Mouse (Mus musculus) midbrain, postnatal 0 days (tissue): ENCODE results near the gene Trio. TPM values are rescaled to one million over a fixed set of nuclear protein-coding genes. Genes with fewer than 3 reads are reported as not detected.
A peak's percentile ranks its signal among the peaks of the same experiment; 100 is the strongest.

ENCODE experiments used
- ATAC-seq: fragments of 200-750 bp; cut with Nextera tagmentation; 2 replicates; pipeline ENCODE4 v1.8.0; 2017; ENCODE audit warnings: moderate number of reproducible peaks, mild to moderate bottlenecking, moderate TSS enrichment, moderate library complexity; ENCODE audit not compliant: low FRiP score
- DNase-seq: peaks from one replicate; pipeline ENCODE4 v3.0.0-alpha.2; 2015; ENCODE audit warnings: low spot score
- H3K27ac ChIP-seq: fragments of 300-500 bp; sonication (generic); 2 replicates; pipeline ENCODE4 v1.5.1; 2014; ENCODE audit warnings: low read depth, mild to moderate bottlenecking, low read length, mixed read lengths
- H3K27me3 ChIP-seq: fragments of 300-500 bp; sonication (generic); 2 replicates; pipeline ENCODE4 v1.6.1; 2014; ENCODE audit warnings: low read length, control low read depth, mixed read lengths; ENCODE audit not compliant: insufficient read depth
- H3K36me3 ChIP-seq: fragments of 300-500 bp; sonication (generic); 2 replicates; pipeline ENCODE4 v1.6.1; 2014; ENCODE audit warnings: low read length, control low read depth, mixed read lengths; ENCODE audit not compliant: insufficient read depth
- H3K4me1 ChIP-seq: fragments of 300-500 bp; sonication (generic); 2 replicates; pipeline ENCODE4 v1.6.1; 2014; ENCODE audit warnings: mild to moderate bottlenecking, control low read depth, antibody characterized with exemption, low read length, mixed read lengths; ENCODE audit not compliant: insufficient read depth
- H3K4me2 ChIP-seq: fragments of 300-500 bp; sonication (generic); 2 replicates; pipeline ENCODE4 v1.6.1; 2014; ENCODE audit warnings: low read depth, mild to moderate bottlenecking, low read length, mixed read lengths; ENCODE audit not compliant: poor library complexity, severe bottlenecking
- H3K4me3 ChIP-seq: fragments of 300-500 bp; sonication (generic); 2 replicates; pipeline ENCODE4 v1.5.1; 2014; ENCODE audit warnings: low read depth, mild to moderate bottlenecking, low read length, moderate library complexity
- H3K9ac ChIP-seq: fragments of 300-500 bp; sonication (generic); replicated peaks from 2 replicates; pipeline ENCODE4 v1.6.1; 2014; ENCODE audit warnings: mild to moderate bottlenecking, low read length, moderate library complexity, mixed read lengths; ENCODE audit not compliant: poor library complexity, severe bottlenecking
- H3K9me3 ChIP-seq: fragments of 300-500 bp; sonication (generic); 2 replicates; pipeline ENCODE4 v1.6.1; 2016; ENCODE audit warnings: low read length, control low read depth
- CTCF ChIP-seq: IDR thresholded peaks from 2 replicates; pipeline ENCODE4 v1.5.1; 2016; ENCODE audit warnings: antibody characterized with exemption, mild to moderate bottlenecking
- WGBS: fragments of 180-500 bp; shearing (Covaris S2); extraction: QIAGEN DNeasy Blood & Tissue Kit; methylation state at CpG from one replicate; pipeline ENCODE4 v1.1.7; 2014; 5-methylcytosine and 5-hydroxymethylcytosine counted together
- polyA plus RNA-seq: library from polyadenylated mRNA; unstranded; fragments of >200 nt; fragmentation: Nextera tagmentation; extraction: Ambion mirVana; gene quantifications from 2 replicates; pipeline ENCODE4 v1.2.1, GENCODE M21; 2015
- total RNA-seq: library from RNA; depleted of rRNA; stranded (reverse); fragments of >200 nt; gene quantifications from 2 replicates; pipeline ENCODE4 v1.2.3, GENCODE M21; 2014

Gene Trio
- total and polyA plus RNA-seq, 2 experiments from 2014 or later: 23.3 to 213 TPM

DNA sequence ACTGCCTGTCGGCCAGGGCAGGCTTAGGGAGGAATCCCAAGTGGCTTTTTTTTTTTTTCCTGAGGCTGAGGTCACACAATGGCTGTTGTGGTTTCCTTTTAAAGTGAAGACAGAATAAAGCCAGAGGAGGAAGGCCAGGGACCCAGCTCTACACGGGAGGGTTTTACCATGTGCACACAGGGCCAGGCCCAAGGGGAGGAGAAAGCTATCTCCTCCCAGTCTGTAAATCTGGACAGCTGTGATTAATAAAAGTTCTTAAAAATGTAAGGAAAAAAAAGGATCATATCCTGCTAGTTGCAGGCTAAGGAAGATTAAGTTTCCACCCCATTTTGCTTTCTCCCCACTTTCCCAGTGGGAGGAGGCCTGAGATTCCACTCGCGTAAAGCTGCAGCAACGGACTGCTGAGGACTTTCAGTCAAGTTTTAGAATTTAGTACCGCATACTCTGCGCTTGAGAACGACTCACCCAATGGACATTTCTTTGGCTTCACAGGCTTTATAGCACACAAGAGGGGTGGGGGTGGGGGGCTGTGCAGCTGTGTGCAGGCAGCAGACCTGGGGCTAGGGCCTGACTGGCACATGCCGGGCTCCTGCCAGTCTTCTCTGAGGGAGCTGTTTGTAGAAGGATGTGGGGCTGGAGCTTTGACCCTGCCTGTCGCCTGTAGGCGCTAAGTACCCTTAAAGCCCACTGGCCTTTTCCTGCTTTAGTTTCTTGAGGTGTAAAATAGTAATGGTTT, 248.0 kb downstream of the Trio start:
- no peak for TF ChIP-seq CTCF
- Histone ChIP-seq H3K27me3 (no peaks in the 10 kb centered on the region), H3K9me3 (no peaks in the 10 kb centered on the region), H3K9ac (no peak overlapping the region), H3K4me2 (no peak overlapping the region), H3K27ac (no peak overlapping the region), H3K36me3 (peaks cover 12% of the 10 kb centered on the region), H3K4me3 (no peak overlapping the region), H3K4me1 (peaks cover 25% of the 10 kb centered on the region)
- DNase-seq: no peak
- ATAC-seq: no peak
- 33% methylated on average over 11 of the region's 11 CpGs for WGBS

DNA sequence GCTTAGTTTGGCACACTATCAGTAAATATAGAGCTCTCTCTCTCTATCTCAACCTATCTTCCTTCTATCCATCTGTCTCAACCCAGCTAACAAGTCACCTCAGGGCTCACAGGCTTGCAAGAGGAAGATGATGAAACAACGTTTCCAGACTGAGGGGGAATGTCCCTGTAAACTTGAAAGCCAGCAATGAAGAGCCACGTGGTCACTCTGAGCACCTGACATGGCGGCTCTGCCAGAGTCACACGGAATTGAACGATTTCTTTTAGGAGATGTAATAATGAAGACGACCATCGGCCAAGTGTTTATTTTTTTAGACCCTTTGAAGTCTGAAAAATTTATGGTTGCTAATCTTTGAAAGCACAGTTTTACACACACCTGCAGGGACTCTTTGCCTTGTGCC, 251.2 kb downstream of the Trio start:
- no peak overlapping the region for H3K9ac ChIP-seq
- H3K4me2 ChIP-seq: no peak overlapping the region
- no peak overlapping the region for H3K4me3 ChIP-seq
- no peak for TF ChIP-seq CTCF
- no peaks in the 10 kb centered on the region for H3K27me3 ChIP-seq
- no peaks in the 10 kb centered on the region for H3K9me3 ChIP-seq
- DNase-seq: no peak
- H3K27ac ChIP-seq: no peak overlapping the region
- H3K36me3 ChIP-seq: peaks cover 24% of the 10 kb centered on the region
- 74% methylated on average over 7 of the region's 7 CpGs for WGBS
- H3K4me1 ChIP-seq: peaks cover 14% of the 10 kb centered on the region; the same call in 1 of the 2 replicates
- ATAC-seq: no peak

DNA sequence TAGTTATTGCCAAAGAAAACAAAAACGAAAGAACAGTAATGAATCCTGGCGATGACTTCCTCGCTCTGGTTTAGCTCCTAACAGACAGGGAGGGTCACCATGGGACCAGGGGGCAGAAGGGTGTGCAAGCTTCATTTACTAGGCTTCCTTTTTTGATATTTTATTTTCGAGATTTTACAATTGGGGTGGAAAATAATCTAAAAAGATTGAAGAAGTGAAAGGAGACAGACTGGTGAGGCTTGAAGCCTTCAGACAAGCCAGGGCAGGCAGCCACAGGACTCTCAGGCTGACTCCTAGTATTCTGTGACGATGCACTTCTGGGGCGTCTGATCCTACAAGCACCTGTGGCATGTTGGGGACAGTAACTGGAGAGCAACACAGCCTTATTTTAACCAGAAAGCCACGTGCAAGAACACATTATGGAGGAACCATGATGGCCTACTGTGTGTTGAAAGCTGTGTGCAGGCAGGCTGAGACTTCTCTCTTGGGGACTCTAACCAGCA, 253.5 kb downstream of the Trio start:
- peaks cover 42% of the 10 kb centered on the region for H3K36me3 ChIP-seq
- ATAC-seq (no peak), DNase-seq (no peak)
- WGBS: 87% methylated on average over 7 of the region's 7 CpGs
- H3K4me3 ChIP-seq: no peak overlapping the region
- no peaks in the 10 kb centered on the region for H3K27me3 ChIP-seq
- no peak for TF ChIP-seq CTCF
- H3K4me2 ChIP-seq: no peak overlapping the region
- no peak overlapping the region for H3K9ac ChIP-seq
- H3K9me3 ChIP-seq: no peaks in the 10 kb centered on the region
- H3K27ac ChIP-seq: no peak overlapping the region
- H3K4me1 ChIP-seq: no peaks in the 10 kb centered on the region; the same call in 1 of the 2 replicates

DNA sequence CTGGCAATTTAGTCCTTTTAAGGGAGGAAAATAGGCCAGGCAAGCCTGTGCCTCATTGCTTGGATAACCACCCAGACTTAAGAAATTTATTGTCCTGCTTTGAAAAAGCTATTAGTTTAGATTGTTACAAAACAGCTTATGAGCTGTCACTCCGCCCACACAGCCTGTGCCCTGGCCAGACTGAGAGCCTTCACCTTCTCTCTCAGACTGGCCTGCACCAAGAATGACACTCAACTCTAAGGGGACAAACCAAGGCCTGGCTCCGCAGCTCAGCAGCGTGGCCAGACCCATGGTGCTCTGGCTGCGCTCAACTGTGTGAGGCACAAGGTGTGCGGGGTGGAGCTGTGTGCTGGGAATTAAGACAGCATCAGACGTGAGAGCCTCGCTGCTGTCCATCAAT, 254.1 kb downstream of the Trio start:
- no peaks in the 10 kb centered on the region for H3K9me3 ChIP-seq
- no peak overlapping the region for H3K4me2 ChIP-seq
- ATAC-seq (no peak), DNase-seq (no peak)
- H3K4me1 ChIP-seq: no peaks in the 10 kb centered on the region
- H3K27me3 ChIP-seq: no peaks in the 10 kb centered on the region
- no peak overlapping the region for H3K27ac ChIP-seq
- H3K4me3 ChIP-seq: no peak overlapping the region
- WGBS: 93% methylated on average over 7 of the region's 7 CpGs
- peaks cover 45% of the 10 kb centered on the region for H3K36me3 ChIP-seq
- H3K9ac ChIP-seq: no peak overlapping the region
- TF ChIP-seq CTCF: no peak

DNA sequence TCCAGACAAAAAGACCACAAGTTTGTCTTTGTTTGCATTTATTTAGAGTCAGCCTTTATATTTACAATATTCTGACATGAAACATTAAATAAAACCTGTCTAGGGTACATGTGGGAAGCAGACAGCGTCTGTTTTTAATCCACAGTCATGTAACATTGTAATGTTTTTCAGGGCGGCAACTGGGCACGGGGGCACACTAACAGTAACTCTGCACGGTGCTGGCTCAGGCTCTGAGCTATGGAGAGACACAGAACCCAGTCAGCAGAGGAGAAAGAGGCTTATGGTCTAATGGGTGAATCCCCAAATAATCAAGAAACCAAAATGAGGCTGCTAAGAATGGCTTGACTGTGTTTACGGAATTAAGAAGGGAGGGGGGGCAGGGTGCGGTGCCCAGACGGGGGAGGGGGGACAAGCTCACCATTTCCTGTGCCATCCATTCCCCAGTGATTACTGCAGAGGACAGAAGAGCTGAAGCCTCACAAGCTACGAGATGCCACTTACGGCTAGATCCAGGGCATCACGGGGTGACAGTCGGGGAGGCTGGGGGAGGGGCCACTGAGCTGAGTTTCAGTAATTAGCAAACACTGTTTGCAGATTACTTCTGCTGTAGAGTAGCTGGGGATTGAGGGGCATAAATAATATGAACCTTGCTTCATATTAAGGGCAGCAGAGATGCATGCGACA, 255.0 kb downstream of the Trio start:
- Histone ChIP-seq H3K36me3 (peaks cover 50% of the 10 kb centered on the region), H3K4me3 (no peak overlapping the region), H3K27me3 (no peaks in the 10 kb centered on the region), H3K4me1 (no peaks in the 10 kb centered on the region), H3K4me2 (no peak overlapping the region), H3K9ac (no peak overlapping the region), H3K9me3 (no peaks in the 10 kb centered on the region), H3K27ac (0 out of 2 replicates have a peak overlapping the region, but pooled peaks have one; percentile 2)
- ATAC-seq: no peak
- TF ChIP-seq CTCF: no peak
- 64% methylated on average over 12 of the region's 12 CpGs for WGBS
- DNase-seq: no peak

DNA sequence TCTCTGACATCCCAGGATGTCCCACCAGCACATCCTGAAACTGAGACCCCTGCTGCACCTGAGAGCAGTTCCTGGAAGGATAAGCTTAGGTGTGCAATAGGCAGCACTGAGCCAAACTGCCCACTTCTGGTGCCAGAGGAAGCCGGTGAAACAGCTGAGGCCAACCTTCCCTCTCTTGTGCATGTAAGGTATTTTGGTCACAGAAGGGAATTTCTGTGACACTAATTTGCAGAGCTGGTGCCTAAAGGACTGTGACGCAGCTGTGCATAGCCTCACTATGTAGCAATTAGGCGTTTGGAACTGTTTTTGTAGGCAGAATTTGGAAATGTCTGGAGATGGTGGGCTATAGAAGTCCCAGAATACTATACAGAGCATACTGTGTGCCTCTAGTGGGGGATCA, 264.2 kb downstream of the Trio start:
- H3K27ac ChIP-seq: no peak overlapping the region
- no peaks in the 10 kb centered on the region for H3K27me3 ChIP-seq
- ATAC-seq (no peak), DNase-seq (no peak)
- 76% methylated on average over 3 of the region's 3 CpGs for WGBS
- H3K36me3 ChIP-seq: peaks cover 60% of the 10 kb centered on the region
- H3K4me1 ChIP-seq: no peaks in the 10 kb centered on the region
- no peak for TF ChIP-seq CTCF
- H3K4me2 ChIP-seq: no peak overlapping the region
- no peak overlapping the region for H3K9ac ChIP-seq
- H3K9me3 ChIP-seq: no peaks in the 10 kb centered on the region
- no peak overlapping the region for H3K4me3 ChIP-seq
